Mouse (Mus musculus) MEL (cell line): Measurements from ENCODE around the gene Ccdc63.

ENCODE experiments used
- EP300 ChIP-seq, 2 experiments: IDR thresholded peaks; 2 replicates each; pipeline ENCODE4 v1.6.1; 2011; ENCODE audit warnings: improper control_type of control experiment in 2 of 2, low read length in 2 of 2, low read depth in 1 of 2, mild to moderate bottlenecking in 1 of 2
- MYC ChIP-seq: IDR thresholded peaks from 2 replicates; pipeline ENCODE4 v1.6.1; 2011; ENCODE audit warnings: low read depth, mild to moderate bottlenecking, low read length, improper control_type of control experiment, moderate library complexity
- POLR2AphosphoS2 ChIP-seq: IDR thresholded peaks from 2 replicates; pipeline ENCODE4 v1.6.1; 2011; ENCODE audit warnings: low read length, improper control_type of control experiment
- RCOR1 ChIP-seq: IDR thresholded peaks from 2 replicates; pipeline ENCODE4 v1.6.1; 2012; ENCODE audit warnings: low read depth, mild to moderate bottlenecking, inconsistent platforms, low read length, improper control_type of control experiment
- SMC3 ChIP-seq: IDR thresholded peaks from 2 replicates; pipeline ENCODE4 v1.6.1; 2011; ENCODE audit warnings: low read depth, low read length, improper control_type of control experiment
- ZNF384 ChIP-seq: IDR thresholded peaks from 2 replicates; pipeline ENCODE4 v1.6.1; 2012; ENCODE audit warnings: low read depth, mild to moderate bottlenecking, inconsistent platforms, low read length, improper control_type of control experiment

GRCm38 (mm10) chr5:122084470-122084869, 56.2 kb downstream of the Ccdc63 start:
- TF ChIP-seq SMC3: no peak
- no peak for TF ChIP-seq RCOR1
- no peak for TF ChIP-seq MYC
- no peak for TF ChIP-seq ZNF384
- no peak for TF ChIP-seq EP300 (IDR thresholded peaks at IDR 0.05; ENCODE audit: low read depth in 1 of 2, low read length in 2 of 2)
- no peak for TF ChIP-seq POLR2AphosphoS2
